Mouse (Mus musculus): Measurements from ENCODE around the gene Smim20. TPM values are rescaled to one million over a fixed set of nuclear protein-coding genes. Genes with fewer than 3 reads are reported as not detected.

The Smim20 gene
- polyA plus RNA-seq, 1 experiment from 2014 or later = 30.9 TPM

DNA sequence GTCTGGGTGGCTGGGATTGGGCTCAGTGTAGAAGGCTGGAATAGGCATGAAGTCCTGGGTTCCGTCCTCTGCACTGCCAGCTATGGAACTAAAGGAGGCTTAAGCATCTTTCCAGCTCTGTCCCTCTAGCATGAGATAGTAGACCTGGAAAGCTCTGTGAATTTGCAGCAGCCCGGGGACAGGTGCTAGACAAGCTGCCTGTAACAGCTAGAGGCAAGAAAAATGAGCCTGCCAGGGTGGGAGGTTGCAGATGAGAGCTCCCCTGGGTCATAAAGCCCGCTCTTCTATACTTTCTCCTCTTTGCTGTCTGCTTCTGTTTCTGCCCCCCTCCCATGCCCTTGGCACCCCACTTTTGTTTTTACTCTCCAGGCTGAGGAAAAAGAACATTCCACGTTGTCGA is 7.0 kb upstream of the Smim20 start:
- H3K27me3 ChIP-seq (ENCODE audit: control insufficient read depth, insufficient read depth, low read depth, low read length) = peaks cover 18% of the 10 kb centered on the region
- no peak overlapping the region for H3K27ac ChIP-seq (ENCODE audit: low read length)
- H3K9me3 ChIP-seq (replicated peaks; ENCODE audit: control insufficient read depth, low read length) = no peaks in the 10 kb centered on the region
- no peak overlapping the region for H3K4me2 ChIP-seq (ENCODE audit: low read depth, low read length)
- no peak for ATAC-seq (ENCODE audit: low read depth)
- no peak overlapping the region for H3K9ac ChIP-seq (ENCODE audit: low read depth, low read length)
- H3K4me3 ChIP-seq (ENCODE audit: low read depth, low read length) = no peak overlapping the region
- WGBS (ENCODE audit: insufficient replicate concordance) = 44% methylated on average over 5 of the region's 5 CpGs
- H3K36me3 ChIP-seq (ENCODE audit: control insufficient read depth, insufficient read depth) = no peaks in the 10 kb centered on the region
- no peaks in the 10 kb centered on the region for H3K4me1 ChIP-seq (ENCODE audit: control insufficient read depth, low read depth, low read length)

DNA sequence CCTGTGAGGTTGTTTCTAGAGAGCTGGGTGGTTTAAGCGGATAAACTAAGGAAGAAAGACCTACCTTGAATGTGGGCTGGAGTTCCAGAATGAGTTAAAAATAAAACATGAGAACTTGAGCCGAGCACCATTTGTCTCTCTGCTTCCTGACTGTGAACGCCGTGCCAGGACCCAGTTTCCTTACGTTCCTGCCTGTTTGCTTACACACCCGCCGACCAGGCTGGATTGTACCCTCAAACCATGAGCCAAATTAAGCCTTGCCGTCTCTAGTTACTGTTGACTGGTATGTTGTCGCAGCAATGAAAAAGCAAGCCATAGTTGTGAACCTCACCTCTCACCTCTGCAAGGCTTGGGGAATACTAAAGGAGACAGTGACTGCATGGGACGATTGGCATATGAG is 4.9 kb upstream of the Smim20 start:
- peaks cover 11% of the 10 kb centered on the region for H3K27me3 ChIP-seq (ENCODE audit: control insufficient read depth, insufficient read depth, low read depth, low read length)
- WGBS (ENCODE audit: insufficient replicate concordance) = 51% methylated on average over 10 of the region's 10 CpGs

DNA sequence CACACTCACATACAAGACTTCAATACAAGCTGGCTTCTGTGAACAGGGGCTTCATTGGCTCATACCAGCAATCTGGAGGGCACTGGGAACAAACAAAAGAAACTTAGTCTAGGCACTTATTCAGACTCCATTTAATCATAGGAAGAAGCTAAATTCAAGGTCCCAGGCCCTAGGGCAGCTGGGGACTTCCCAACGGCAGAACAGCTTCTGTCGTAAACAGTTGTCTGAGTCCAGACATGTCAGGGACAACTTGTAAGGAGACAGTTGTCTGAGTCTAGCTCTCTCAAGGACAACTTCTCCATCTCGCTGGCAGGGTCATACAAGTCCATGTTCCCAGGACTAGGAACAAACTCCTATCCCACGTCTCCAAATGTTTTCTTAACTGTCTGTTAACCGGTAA is 2.8 kb upstream of the Smim20 start:
- no peaks in the 10 kb centered on the region for H3K9me3 ChIP-seq (replicated peaks; ENCODE audit: control insufficient read depth, low read length)
- no peak overlapping the region for H3K4me3 ChIP-seq (ENCODE audit: low read depth, low read length)
- no peaks in the 10 kb centered on the region for H3K36me3 ChIP-seq (ENCODE audit: control insufficient read depth, insufficient read depth)
- H3K27me3 ChIP-seq (ENCODE audit: control insufficient read depth, insufficient read depth, low read depth, low read length) = no peaks in the 10 kb centered on the region
- H3K27ac ChIP-seq (ENCODE audit: low read length) = no peak overlapping the region
- H3K9ac ChIP-seq (ENCODE audit: low read depth, low read length) = no peak overlapping the region
- H3K4me1 ChIP-seq (ENCODE audit: control insufficient read depth, low read depth, low read length) = peaks cover 8% of the 10 kb centered on the region
- ATAC-seq (ENCODE audit: low read depth) = no peak
- no peak overlapping the region for H3K4me2 ChIP-seq (ENCODE audit: low read depth, low read length)
- WGBS (ENCODE audit: insufficient replicate concordance) = 73% methylated on average over 5 of the region's 5 CpGs

More for the DNA sequence above, 4.9 kb upstream of the Smim20 start:
- H3K36me3 ChIP-seq (ENCODE audit: control insufficient read depth, insufficient read depth) = no peaks in the 10 kb centered on the region
- H3K9ac ChIP-seq (ENCODE audit: low read depth, low read length) = no peak overlapping the region
- no peak overlapping the region for H3K4me2 ChIP-seq (ENCODE audit: low read depth, low read length)
- ATAC-seq (ENCODE audit: low read depth) = no peak
- no peaks in the 10 kb centered on the region for H3K9me3 ChIP-seq (replicated peaks; ENCODE audit: control insufficient read depth, low read length)
- peaks cover 3% of the 10 kb centered on the region; the same call in 1 of the 2 replicates for H3K4me1 ChIP-seq (ENCODE audit: control insufficient read depth, low read depth, low read length)
- H3K27ac ChIP-seq (ENCODE audit: low read length) = no peak overlapping the region
- no peak overlapping the region for H3K4me3 ChIP-seq (ENCODE audit: low read depth, low read length)

DNA sequence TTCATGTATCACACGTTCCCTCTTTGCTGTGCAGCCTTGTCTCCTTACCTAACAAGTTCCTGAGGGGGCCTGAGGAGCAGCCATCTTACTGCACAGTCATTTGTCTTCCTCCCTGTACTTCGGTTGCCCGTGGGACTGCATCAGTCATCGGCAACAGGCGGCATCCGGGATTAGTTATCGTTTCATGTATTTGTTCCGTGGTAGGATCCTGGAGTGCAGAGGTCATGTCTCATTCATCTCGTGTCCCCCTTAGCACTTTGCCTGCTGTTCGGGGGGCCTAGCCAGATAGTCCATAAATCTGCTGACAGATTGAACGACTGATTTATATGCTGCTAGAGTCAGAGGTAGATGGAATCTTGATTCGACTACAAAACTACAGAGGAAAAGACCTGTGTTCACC is 1.1 kb upstream of the Smim20 start:
- H3K4me2 ChIP-seq (ENCODE audit: low read depth, low read length) = no peak overlapping the region
- WGBS (ENCODE audit: insufficient replicate concordance) = 78% methylated on average over 12 of the region's 12 CpGs
- no peak for ATAC-seq (ENCODE audit: low read depth)

DNA sequence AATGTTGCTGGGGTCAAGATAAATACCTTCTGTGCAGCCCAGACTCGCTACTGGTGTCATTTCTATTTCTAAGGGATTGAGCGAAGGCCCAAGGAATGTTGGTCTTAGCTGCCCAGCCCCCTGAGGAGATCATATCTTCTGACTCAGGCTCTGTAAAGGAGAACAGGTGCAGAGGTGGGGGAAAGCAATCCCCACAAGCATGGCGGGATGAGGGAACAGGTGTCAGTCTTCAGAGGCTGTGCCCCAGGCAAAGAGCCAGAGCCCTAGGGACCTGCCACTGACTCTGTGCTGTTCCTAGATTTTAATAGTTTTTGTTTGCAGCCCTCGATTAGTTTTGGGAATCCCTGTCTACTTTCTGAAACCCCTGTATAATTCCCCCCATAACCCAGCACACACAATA is 702 bp upstream of the Smim20 start:
- WGBS (ENCODE audit: insufficient replicate concordance) = 75% methylated on average over 4 of the region's 4 CpGs
- no peaks in the 10 kb centered on the region for H3K27me3 ChIP-seq (ENCODE audit: control insufficient read depth, insufficient read depth, low read depth, low read length)
- H3K4me3 ChIP-seq (ENCODE audit: low read depth, low read length) = no peak overlapping the region
- H3K4me1 ChIP-seq (ENCODE audit: control insufficient read depth, low read depth, low read length) = peaks cover 8% of the 10 kb centered on the region
- no peak for ATAC-seq (ENCODE audit: low read depth)
- H3K9ac ChIP-seq (ENCODE audit: low read depth, low read length) = no peak overlapping the region
- no peaks in the 10 kb centered on the region for H3K9me3 ChIP-seq (replicated peaks; ENCODE audit: control insufficient read depth, low read length)
- no peaks in the 10 kb centered on the region for H3K36me3 ChIP-seq (ENCODE audit: control insufficient read depth, insufficient read depth)
- H3K27ac ChIP-seq (ENCODE audit: low read length) = no peak overlapping the region
- 0 out of 2 replicates have a peak overlapping the region, but pooled peaks have one; percentile 68 for H3K4me2 ChIP-seq (ENCODE audit: low read depth, low read length)

More for the DNA sequence above, 1.1 kb upstream of the Smim20 start:
- Histone ChIP-seq H3K27ac (ENCODE audit: low read length) (no peak overlapping the region), H3K4me1 (ENCODE audit: control insufficient read depth, low read depth, low read length) (peaks cover 8% of the 10 kb centered on the region), H3K4me3 (ENCODE audit: low read depth, low read length) (no peak overlapping the region), H3K9ac (ENCODE audit: low read depth, low read length) (no peak overlapping the region), H3K27me3 (ENCODE audit: control insufficient read depth, insufficient read depth, low read depth, low read length) (no peaks in the 10 kb centered on the region), H3K9me3 (replicated peaks; ENCODE audit: control insufficient read depth, low read length) (no peaks in the 10 kb centered on the region), H3K36me3 (ENCODE audit: control insufficient read depth, insufficient read depth) (no peaks in the 10 kb centered on the region)

DNA sequence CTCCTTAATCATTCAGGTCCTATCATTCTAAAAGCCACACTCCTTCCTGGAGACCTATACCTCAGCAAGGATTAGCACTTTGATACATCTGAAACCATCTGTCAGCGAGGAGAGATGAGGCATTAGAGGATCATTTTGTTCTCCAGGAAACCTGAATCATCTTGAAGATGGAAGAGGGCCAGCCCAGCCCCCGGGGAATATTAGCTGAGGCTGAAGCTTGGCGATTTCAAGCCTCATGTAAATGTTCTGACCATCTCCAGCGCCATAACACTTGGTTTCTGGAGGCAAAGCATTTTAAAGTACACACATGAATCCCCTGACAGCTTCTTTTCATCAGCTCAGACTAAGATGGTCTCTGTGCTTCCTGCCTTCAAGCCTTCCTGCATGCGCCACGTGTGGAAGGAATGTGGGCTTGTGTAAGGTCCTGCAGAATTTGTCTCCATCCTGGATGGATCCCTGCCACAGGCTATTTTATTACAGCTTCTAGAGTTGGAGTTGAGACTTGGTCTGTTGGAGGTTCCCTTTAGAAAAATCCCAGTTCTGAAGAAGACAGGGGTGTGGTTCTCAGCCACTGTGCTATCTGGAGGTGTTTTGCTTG is 1.3 kb downstream of the Smim20 start:
- H3K4me3 ChIP-seq (ENCODE audit: low read depth, low read length) = no peak overlapping the region
- H3K9me3 ChIP-seq (replicated peaks; ENCODE audit: control insufficient read depth, low read length) = no peaks in the 10 kb centered on the region
- no peaks in the 10 kb centered on the region for H3K36me3 ChIP-seq (ENCODE audit: control insufficient read depth, insufficient read depth)
- H3K4me1 ChIP-seq (ENCODE audit: control insufficient read depth, low read depth, low read length) = peaks cover 8% of the 10 kb centered on the region
- 0 out of 2 replicates have a peak overlapping the region, but pooled peaks have one; percentile 68 for H3K4me2 ChIP-seq (ENCODE audit: low read depth, low read length)
- WGBS (ENCODE audit: insufficient replicate concordance) = 71% methylated on average over 6 of the region's 6 CpGs
- H3K27me3 ChIP-seq (ENCODE audit: control insufficient read depth, insufficient read depth, low read depth, low read length) = no peaks in the 10 kb centered on the region
- no peak for ATAC-seq (ENCODE audit: low read depth)
- no peak overlapping the region for H3K27ac ChIP-seq (ENCODE audit: low read length)
- no peak overlapping the region for H3K9ac ChIP-seq (ENCODE audit: low read depth, low read length)

DNA sequence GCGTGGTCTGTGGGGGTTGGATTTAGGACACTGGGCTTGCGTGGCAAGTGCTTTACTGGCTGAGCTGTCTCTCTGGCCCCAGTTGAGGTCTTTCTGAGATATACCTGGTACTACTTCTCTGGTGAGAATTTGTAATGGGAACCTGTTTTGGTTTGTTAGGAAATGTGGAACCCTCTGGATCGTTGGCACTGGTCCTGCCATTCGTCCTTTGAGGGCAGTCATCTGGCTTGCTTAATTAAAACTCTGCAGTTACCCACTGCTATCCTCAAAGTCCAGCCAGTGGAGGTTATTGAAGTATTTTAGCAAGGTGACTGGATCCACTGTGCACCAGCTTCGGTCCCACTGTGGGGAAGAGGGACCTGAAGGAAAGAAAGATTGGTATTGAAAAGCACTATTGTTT is 2.9 kb downstream of the Smim20 start:
- H3K4me1 ChIP-seq (ENCODE audit: control insufficient read depth, low read depth, low read length) = peaks cover 8% of the 10 kb centered on the region
- no peak overlapping the region for H3K27ac ChIP-seq (ENCODE audit: low read length)
- ATAC-seq (ENCODE audit: low read depth) = no peak
- no peaks in the 10 kb centered on the region for H3K27me3 ChIP-seq (ENCODE audit: control insufficient read depth, insufficient read depth, low read depth, low read length)
- H3K4me3 ChIP-seq (ENCODE audit: low read depth, low read length) = no peak overlapping the region
- H3K4me2 ChIP-seq (ENCODE audit: low read depth, low read length) = no peak overlapping the region
- no peaks in the 10 kb centered on the region for H3K9me3 ChIP-seq (replicated peaks; ENCODE audit: control insufficient read depth, low read length)
- WGBS (ENCODE audit: insufficient replicate concordance) = 83% methylated on average over 5 of the region's 5 CpGs
- H3K9ac ChIP-seq (ENCODE audit: low read depth, low read length) = no peak overlapping the region
- H3K36me3 ChIP-seq (ENCODE audit: control insufficient read depth, insufficient read depth) = no peaks in the 10 kb centered on the region

DNA sequence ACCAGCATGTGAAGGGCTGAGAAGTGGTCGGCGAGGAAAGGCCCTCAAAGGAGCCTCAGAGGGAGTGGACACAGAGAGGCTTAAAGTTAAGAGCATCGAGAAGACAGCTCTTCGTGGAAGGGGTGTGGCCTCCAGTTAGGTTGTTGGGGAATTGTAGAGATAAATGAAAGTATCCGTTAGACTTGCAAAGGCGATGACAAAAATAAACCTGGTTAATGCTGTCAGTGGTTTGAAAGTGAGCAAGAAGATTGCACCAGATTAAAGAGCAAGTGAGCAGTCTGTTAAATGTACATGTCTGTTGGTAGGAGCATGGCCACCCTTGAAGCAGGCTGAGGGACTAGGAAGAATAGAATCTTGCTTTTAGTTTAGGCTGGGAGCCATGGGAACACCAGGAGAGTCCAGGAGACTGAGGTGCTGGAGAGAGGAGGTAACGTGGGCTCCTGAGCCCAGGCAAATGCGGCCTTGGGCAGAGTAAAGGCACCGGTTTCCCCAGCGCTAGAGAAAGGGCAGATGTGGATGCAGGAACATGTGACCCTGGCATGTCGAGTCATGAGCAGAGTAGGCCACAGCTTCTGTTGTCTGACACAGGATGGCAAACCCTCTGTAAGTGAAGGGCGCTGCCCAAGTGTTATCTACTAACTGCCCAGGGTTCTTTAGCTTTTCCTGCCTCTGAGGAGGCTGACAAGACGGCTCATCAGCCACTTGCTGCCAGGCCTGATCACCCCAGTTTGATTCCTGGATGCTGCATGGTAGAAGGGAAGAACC is 4.2 kb downstream of the Smim20 start:
- H3K27me3 ChIP-seq (ENCODE audit: control insufficient read depth, insufficient read depth, low read depth, low read length) = no peaks in the 10 kb centered on the region
- H3K36me3 ChIP-seq (ENCODE audit: control insufficient read depth, insufficient read depth) = no peaks in the 10 kb centered on the region
- WGBS (ENCODE audit: insufficient replicate concordance) = 44% methylated on average over 13 of the region's 13 CpGs
- no peak overlapping the region for H3K4me2 ChIP-seq (ENCODE audit: low read depth, low read length)
- no peaks in the 10 kb centered on the region for H3K9me3 ChIP-seq (replicated peaks; ENCODE audit: control insufficient read depth, low read length)
- H3K9ac ChIP-seq (ENCODE audit: low read depth, low read length) = no peak overlapping the region
- H3K4me1 ChIP-seq (ENCODE audit: control insufficient read depth, low read depth, low read length) = peaks cover 8% of the 10 kb centered on the region
- no peak overlapping the region for H3K27ac ChIP-seq (ENCODE audit: low read length)
- no peak for ATAC-seq (ENCODE audit: low read depth)
- H3K4me3 ChIP-seq (ENCODE audit: low read depth, low read length) = no peak overlapping the region

DNA sequence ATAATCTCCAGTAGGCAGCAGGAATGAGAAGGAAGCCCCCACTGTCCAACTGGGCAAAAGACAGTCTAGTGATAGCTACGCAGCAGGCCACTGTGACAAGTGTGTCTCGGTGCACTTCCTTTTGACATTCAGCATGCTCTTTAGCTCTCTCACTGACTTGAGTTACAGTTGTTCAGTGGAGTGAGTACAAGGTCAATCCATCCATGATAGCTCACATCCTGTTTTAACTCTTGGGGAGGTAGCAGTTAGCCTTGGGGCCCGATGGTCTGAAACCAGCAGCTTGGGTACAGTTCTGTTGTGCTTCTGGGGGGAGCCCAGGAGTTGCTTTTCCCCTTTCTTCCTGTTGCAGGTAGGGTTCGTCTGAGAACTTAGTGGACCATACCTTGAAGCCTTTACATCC is 5.7 kb downstream of the Smim20 start:
- H3K4me2 ChIP-seq (ENCODE audit: low read depth, low read length) = no peak overlapping the region
- no peak overlapping the region for H3K27ac ChIP-seq (ENCODE audit: low read length)
- no peaks in the 10 kb centered on the region for H3K27me3 ChIP-seq (ENCODE audit: control insufficient read depth, insufficient read depth, low read depth, low read length)
- H3K36me3 ChIP-seq (ENCODE audit: control insufficient read depth, insufficient read depth) = no peaks in the 10 kb centered on the region
- no peak overlapping the region for H3K4me3 ChIP-seq (ENCODE audit: low read depth, low read length)
- H3K9ac ChIP-seq (ENCODE audit: low read depth, low read length) = no peak overlapping the region
- no peak for ATAC-seq (ENCODE audit: low read depth)
- H3K4me1 ChIP-seq (ENCODE audit: control insufficient read depth, low read depth, low read length) = peaks cover 3% of the 10 kb centered on the region
- WGBS (ENCODE audit: insufficient replicate concordance) = 76% methylated on average over 4 of the region's 4 CpGs
- H3K9me3 ChIP-seq (replicated peaks; ENCODE audit: control insufficient read depth, low read length) = no peaks in the 10 kb centered on the region

Measured in liver, embryonic 16.5 days (tissue).